In the genomic region with DNA sequence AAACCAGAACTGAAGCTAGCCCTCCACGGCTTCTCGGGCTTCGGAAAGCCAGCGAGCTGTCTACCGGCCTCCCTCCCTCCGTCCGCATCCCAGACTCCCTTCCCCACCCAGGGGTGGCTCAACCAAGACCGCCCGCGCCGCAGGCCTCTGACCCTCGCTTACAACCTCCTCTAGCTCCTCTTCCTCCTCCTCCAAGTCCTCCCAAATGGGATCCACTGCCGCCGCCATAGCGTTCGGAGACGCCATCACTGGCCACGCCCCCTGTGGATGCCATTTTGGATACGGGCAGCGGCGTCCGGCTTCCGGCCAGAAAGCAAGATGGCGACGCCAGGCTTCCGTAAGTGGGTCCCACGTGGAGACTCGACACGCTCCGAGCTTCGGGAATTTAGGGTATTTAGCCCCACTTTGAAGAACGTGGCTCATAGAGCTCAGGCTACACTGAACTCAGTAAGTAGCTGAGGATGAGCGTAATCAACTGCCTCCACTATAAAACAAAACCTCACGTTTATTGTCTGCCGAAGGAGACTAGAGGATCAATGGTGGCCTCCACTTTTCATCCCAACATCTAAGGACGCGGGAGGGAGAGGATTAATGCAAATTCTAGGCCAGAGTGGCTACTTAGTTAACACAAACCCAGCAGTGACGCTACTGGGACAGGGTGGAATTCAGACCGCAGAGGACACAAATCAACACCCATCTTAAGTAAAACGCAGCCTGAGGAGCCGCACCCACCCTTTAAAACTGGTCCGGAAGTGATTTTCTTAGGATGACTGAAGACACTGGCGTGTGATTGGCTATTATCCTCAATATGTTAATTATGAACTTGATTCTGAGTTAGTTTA, we compare ENCODE assay signal across 8 mouse cellular contexts. TPM values are rescaled to one million over a fixed set of nuclear protein-coding genes. Genes with fewer than 3 reads are reported as not detected.
DNase-seq lines count a peak whose midpoint lies in the region; ATAC-seq lines count a peak whose summit lies in the region.

Gene Gtf3c6, minus strand, starts transcription at position 695 of the 842 bp plus-strand sequence.

- H3K9me3 ChIP-seq in hindbrain, embryonic 13.5 days: no peaks in the 10 kb centered on the region

- H3K27ac ChIP-seq in hindbrain, embryonic 13.5 days: peak within 1 kb of the TSS; percentile 94

- H3K4me3 ChIP-seq in hindbrain, embryonic 13.5 days: peak within 1 kb of the TSS; percentile 73

- DNase-seq in NIH3T3 (ENCODE audit: low read depth): peak; percentile 98
- DNase-seq in cerebellum, postnatal 10 days: peak; percentile 99
- peak; percentile 87 to 92 for DNase-seq in frontal cortex, postnatal 14 days (ENCODE audit: low spot score in 2 of 2)
- DNase-seq in layer of hippocampus, postnatal 25 days (ENCODE audit: extremely low spot score in 1 of 2, low spot score in 1 of 2): peak; percentile 92 to 93
- DNase-seq in lung, postnatal 25 days (ENCODE audit: low spot score): peak; percentile 94
- peak; percentile 95 for DNase-seq in retina, embryonic 14.5 days (ENCODE audit: low spot score)
- peak; percentile 97 for DNase-seq in thymus, postnatal 4 days

- H3K27me3 ChIP-seq in hindbrain, embryonic 13.5 days: no peaks in the 10 kb centered on the region

- peaks cover 21% of the 10 kb centered on the region for H3K36me3 ChIP-seq in hindbrain, embryonic 13.5 days

- peak within 1 kb of the TSS; percentile 73 for H3K4me2 ChIP-seq in hindbrain, embryonic 13.5 days

- peaks cover 13% of the 10 kb centered on the region for H3K4me1 ChIP-seq in hindbrain, embryonic 13.5 days (replicated peaks)

- peak; percentile 77 for ATAC-seq in hindbrain, embryonic 13.5 days (ENCODE audit: low FRiP score)

- peak within 1 kb of the TSS; percentile 86 for H3K9ac ChIP-seq in hindbrain, embryonic 13.5 days

- WGBS in hindbrain, embryonic 13.5 days: under 1% methylated on average over 43 of the region's 43 CpGs

RNA-seq across cellular contexts. Expression of gene Gtf3c6, which starts in this region (rescaled TPM):
- polyA plus RNA-seq in hindbrain, embryonic 13.5 days (2015; fragmentation: Nextera tagmentation; extraction: Ambion mirVana): 102 and 105 TPM in 2 replicates
- total RNA-seq in layer of hippocampus, postnatal 25 days (2021): 10 to 100 TPM; 25.1 to 25.5 TPM

Comparison
In these comparisons a context has a peak if more than half of its experiments do, and no peak if none do; other contexts are left out.
1. Peak in every context shown above with its lines: DNase-seq, ATAC-seq, H3K4me3 ChIP-seq and H3K27ac ChIP-seq.